Mouse (Mus musculus): ENCODE results near the gene Zfp710.

- TF ChIP-seq CTCF (IDR thresholded peaks at IDR 0.05 in 2 of 3, conservative IDR thresholded peaks at IDR 0.05 in 1 of 3; ENCODE audit: control insufficient read depth in 1 of 3, insufficient read depth in 1 of 3, low read depth in 2 of 3, low read length in 3 of 3, poor library complexity in 1 of 3, severe bottlenecking in 1 of 3) (no peak), RCOR1 (IDR thresholded peaks at IDR 0.05; ENCODE audit: low read depth, low read length) (no peak), RAD21 (IDR thresholded peaks at IDR 0.05; ENCODE audit: low read depth, low read length) (no peak), TAL1 (IDR thresholded peaks at IDR 0.05; ENCODE audit: low read length) (no peak), JUND (IDR thresholded peaks at IDR 0.05; ENCODE audit: low read depth, low read length) (no peak), SIN3A (IDR thresholded peaks at IDR 0.05; ENCODE audit: low read length) (no peak), POLR2A (IDR thresholded peaks at IDR 0.05; ENCODE audit: control insufficient read depth in 1 of 2, insufficient read depth in 1 of 2, low read depth in 1 of 2, low read length in 2 of 2, poor library complexity in 1 of 2) (no peak), MYC (IDR thresholded peaks at IDR 0.05; ENCODE audit: low read depth, low read length) (no peak), GATA1 (IDR thresholded peaks at IDR 0.05; ENCODE audit: low read depth, low read length) (no peak), MAFK (IDR thresholded peaks at IDR 0.05; ENCODE audit: borderline replicate concordance, low read depth, low read length) (no peak), ZKSCAN1 (IDR thresholded peaks at IDR 0.05; ENCODE audit: low read depth, low read length) (no peak), ELF1 (IDR thresholded peaks at IDR 0.05; ENCODE audit: low read depth, low read length) (no peak), CHD2 (IDR thresholded peaks at IDR 0.05; ENCODE audit: low read length) (no peak)
Measured at GRCm38 (mm10) chr7:80077801-80078200, 53.2 kb downstream of the Zfp710 start.

All from MEL (cell line).